Mouse (Mus musculus): ENCODE measurements at regions not wholly inside any gene's neighbourhood (a gene's known extent, or its start where the extent isn't known, plus 50 kb on each side); places are given as distances from the start of the nearest gene placed in this dataset.

DNA sequence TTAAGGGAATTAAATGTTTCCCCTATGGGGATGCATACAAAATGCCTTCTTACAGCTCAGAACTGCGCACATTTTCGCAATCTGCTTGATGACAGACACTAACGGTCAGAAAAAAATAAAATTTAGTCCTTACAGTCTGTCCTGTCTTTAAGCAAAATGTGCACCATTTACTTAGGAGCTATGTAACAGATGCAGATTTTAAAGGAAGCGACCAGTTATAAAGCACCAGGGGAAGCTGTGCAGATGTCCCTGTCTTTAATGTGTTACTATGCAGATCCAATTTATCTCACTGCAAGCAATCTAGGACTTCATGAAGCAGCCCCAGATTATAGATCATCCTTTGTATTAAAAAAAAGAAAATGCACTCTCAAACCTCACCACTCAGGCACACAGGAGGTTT, 148.8 kb upstream of the Gm10306 start:
- H3K79me2 ChIP-seq (replicated peaks; ENCODE audit: control insufficient read depth, extremely low read depth, insufficient read depth, poor library complexity, severe bottlenecking), result peaks cover 15% of the 10 kb centered on the region
- no peak overlapping the region for H3K27ac ChIP-seq (ENCODE audit: insufficient read depth, low read depth)
- H3K36me3 ChIP-seq (replicated peaks in 1 of 2; ENCODE audit: control insufficient read depth in 1 of 2, insufficient read depth in 1 of 2, low read length in 1 of 2), result peaks cover 0 to 6% of the 10 kb centered on the region in 2 experiments
- DNase-seq (ENCODE audit: extremely low read depth), result no peak
- no peak for TF ChIP-seq HCFC1 (IDR thresholded peaks at IDR 0.05; ENCODE audit: low read depth, low read length)
- TF ChIP-seq ZMIZ1 (IDR thresholded peaks at IDR 0.05; ENCODE audit: low read depth, low read length), result no peak
- no peak for TF ChIP-seq CHD2 (IDR thresholded peaks at IDR 0.05; ENCODE audit: low read length)
- no peak for TF ChIP-seq SMC3 (IDR thresholded peaks at IDR 0.05; ENCODE audit: low read depth, low read length)
- no peak for TF ChIP-seq EP300 (IDR thresholded peaks at IDR 0.05; ENCODE audit: low read length)
- TF ChIP-seq IRF4 (IDR thresholded peaks at IDR 0.05; ENCODE audit: low read depth, low read length), result no peak
- no peak for TF ChIP-seq MEF2A (IDR thresholded peaks at IDR 0.05; ENCODE audit: borderline replicate concordance, low read depth, low read length)
- no peak for TF ChIP-seq RAD21 (IDR thresholded peaks at IDR 0.05; ENCODE audit: low read depth, low read length)
- TF ChIP-seq ZC3H11A (IDR thresholded peaks at IDR 0.05; ENCODE audit: low read depth, low read length), result no peak
- no peak for TF ChIP-seq ETS1 (conservative IDR thresholded peaks at IDR 0.05; ENCODE audit: low read depth, low read length)
- TF ChIP-seq GABPA (IDR thresholded peaks at IDR 0.05; ENCODE audit: insufficient replicate concordance, low read depth, low read length), result no peak
- TF ChIP-seq PAX5 (IDR thresholded peaks at IDR 0.05; ENCODE audit: low read length), result no peak
- dilution Hi-C loops (cut with MboI; ENCODE audit: extremely low pct_ligation_motif_present, extremely low pct_unique_long_range_greater_than_20kb, low sequenced_read_pairs), result no loop called here
- H3K27me3 ChIP-seq (replicated peaks), result no peaks in the 10 kb centered on the region
- no peaks in the 10 kb centered on the region for H3K4me1 ChIP-seq (ENCODE audit: control insufficient read depth in 1 of 2, insufficient read depth in 2 of 2)
- no peak overlapping the region for H3K4me3 ChIP-seq (replicated peaks in 1 of 3; ENCODE audit: low read depth in 2 of 3, low read length in 2 of 3, poor library complexity in 1 of 3)
- in situ Hi-C loops (cut with MboI; ENCODE audit: low pct_ligation_motif_present, low pct_unique_long_range_greater_than_20kb, low sequenced_read_pairs), result no loop called here
- H3K4me2 ChIP-seq (ENCODE audit: insufficient read depth, low read depth, poor library complexity, severe bottlenecking), result no peak overlapping the region
- no peaks in the 10 kb centered on the region for H3K9me3 ChIP-seq (replicated peaks; ENCODE audit: low read length)
- no peak overlapping the region for H3K9ac ChIP-seq (ENCODE audit: insufficient read depth, low read depth)

DNA sequence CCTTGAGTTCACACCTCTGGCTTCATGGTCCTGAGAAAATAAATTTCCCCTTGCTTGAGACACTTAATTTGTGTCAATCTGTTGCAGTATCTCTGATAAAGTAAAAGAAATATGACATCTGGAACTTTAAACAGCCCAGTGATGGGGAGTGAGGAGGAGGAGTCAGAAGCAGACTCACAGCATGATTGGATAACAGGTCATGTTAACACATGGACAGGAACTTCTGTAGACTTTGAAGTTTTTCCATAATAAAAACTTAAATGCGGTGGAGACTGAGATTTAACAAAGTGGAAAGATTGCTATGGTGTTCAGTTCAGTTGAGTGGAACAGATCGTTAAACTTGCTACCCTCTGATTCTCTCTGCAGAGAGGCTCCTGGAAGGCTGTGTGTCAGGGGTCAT, 143.7 kb upstream of the Gm10306 start:
- no peak overlapping the region for H3K4me2 ChIP-seq (ENCODE audit: insufficient read depth, low read depth, poor library complexity, severe bottlenecking)
- no peak overlapping the region for H3K4me3 ChIP-seq (replicated peaks in 1 of 3; ENCODE audit: low read depth in 2 of 3, low read length in 2 of 3, poor library complexity in 1 of 3)
- H3K9ac ChIP-seq (ENCODE audit: insufficient read depth, low read depth), result no peak overlapping the region
- H3K27ac ChIP-seq (ENCODE audit: insufficient read depth, low read depth), result no peak overlapping the region
- H3K27me3 ChIP-seq (replicated peaks), result no peaks in the 10 kb centered on the region
- dilution Hi-C loops (cut with MboI; ENCODE audit: extremely low pct_ligation_motif_present, extremely low pct_unique_long_range_greater_than_20kb, low sequenced_read_pairs) (no loop called here), in situ Hi-C loops (cut with MboI; ENCODE audit: low pct_ligation_motif_present, low pct_unique_long_range_greater_than_20kb, low sequenced_read_pairs) (no loop called here)
- peaks cover 0 to 4% of the 10 kb centered on the region in 2 experiments for H3K36me3 ChIP-seq (replicated peaks in 1 of 2; ENCODE audit: control insufficient read depth in 1 of 2, insufficient read depth in 1 of 2, low read length in 1 of 2)
- no peak for TF ChIP-seq NRF1 (IDR thresholded peaks at IDR 0.05; ENCODE audit: low read depth, low read length)
- TF ChIP-seq E2F4 (IDR thresholded peaks at IDR 0.05; ENCODE audit: insufficient replicate concordance, low read depth, low read length), result no peak
- TF ChIP-seq TCF12 (IDR thresholded peaks at IDR 0.05; ENCODE audit: low read depth, low read length), result no peak
- TF ChIP-seq MEF2A (IDR thresholded peaks at IDR 0.05; ENCODE audit: borderline replicate concordance, low read depth, low read length), result no peak
- TF ChIP-seq UBTF (IDR thresholded peaks at IDR 0.05; ENCODE audit: low read depth, low read length), result no peak
- TF ChIP-seq SIN3A (IDR thresholded peaks at IDR 0.05; ENCODE audit: low read length), result no peak
- no peak for TF ChIP-seq CTCF (conservative IDR thresholded peaks at IDR 0.05 in 1 of 2, IDR thresholded peaks at IDR 0.05 in 1 of 2; ENCODE audit: low read depth in 2 of 2, low read length in 2 of 2)
- no peak for TF ChIP-seq ZNF384 (IDR thresholded peaks at IDR 0.05; ENCODE audit: low read depth, low read length)
- TF ChIP-seq MAFK (IDR thresholded peaks at IDR 0.05; ENCODE audit: insufficient replicate concordance, low read length), result no peak
- TF ChIP-seq ZC3H11A (IDR thresholded peaks at IDR 0.05; ENCODE audit: low read depth, low read length), result no peak
- TF ChIP-seq KAT2A (IDR thresholded peaks at IDR 0.05; ENCODE audit: insufficient replicate concordance, low read length), result no peak
- TF ChIP-seq NELFE (IDR thresholded peaks at IDR 0.05; ENCODE audit: low read depth, low read length), result no peak
- no peak for TF ChIP-seq USF1 (IDR thresholded peaks at IDR 0.05; ENCODE audit: low read depth, low read length)
- no peak for TF ChIP-seq MYC (IDR thresholded peaks at IDR 0.05; ENCODE audit: low read depth, low read length)
- TF ChIP-seq RAD21 (IDR thresholded peaks at IDR 0.05; ENCODE audit: low read depth, low read length), result no peak
- TF ChIP-seq ZKSCAN1 (IDR thresholded peaks at IDR 0.05; ENCODE audit: borderline replicate concordance, low read depth, low read length), result no peak
- TF ChIP-seq MAZ (IDR thresholded peaks at IDR 0.05; ENCODE audit: low read depth, low read length), result no peak
- TF ChIP-seq JUND (conservative IDR thresholded peaks at IDR 0.05; ENCODE audit: low read depth, low read length), result no peak
- no peak for TF ChIP-seq IRF4 (IDR thresholded peaks at IDR 0.05; ENCODE audit: low read depth, low read length)
- TF ChIP-seq BHLHE40 (IDR thresholded peaks at IDR 0.05; ENCODE audit: low read depth, low read length), result no peak
- H3K9me3 ChIP-seq (replicated peaks; ENCODE audit: low read length), result no peaks in the 10 kb centered on the region
- no peaks in the 10 kb centered on the region for H3K4me1 ChIP-seq (ENCODE audit: control insufficient read depth in 1 of 2, insufficient read depth in 2 of 2)
- no peak for DNase-seq (ENCODE audit: extremely low read depth)
- H3K79me2 ChIP-seq (replicated peaks; ENCODE audit: control insufficient read depth, extremely low read depth, insufficient read depth, poor library complexity, severe bottlenecking), result peaks cover 13% of the 10 kb centered on the region
